Mouse (Mus musculus) embryonic fibroblast, embryonic 13.5 days (primary cell): Measurements from ENCODE around the gene Ptch1.

Source experiments
- CTCF ChIP-seq: IDR thresholded peaks from 2 replicates; pipeline ENCODE4 v1.5.1; 2011; ENCODE audit warnings: mild to moderate bottlenecking, control low read depth, low read length, moderate library complexity, borderline replicate concordance; ENCODE audit not compliant: insufficient read depth
- POLR2A ChIP-seq: IDR thresholded peaks from 2 replicates; pipeline ENCODE4 v1.6.1; 2011; ENCODE audit warnings: low read depth, mild to moderate bottlenecking, control low read depth, low read length, moderate library complexity

GRCm38 (mm10) chr13:63550367-63550766 lies 23.0 kb downstream of the Ptch1 start:
- TF ChIP-seq CTCF (no peak), POLR2A (no peak)
